Mouse (Mus musculus) bone marrow, adult 2 months (tissue): Measurements from ENCODE around the gene Fndc11. TPM values are rescaled to one million over a fixed set of nuclear protein-coding genes. Genes with fewer than 3 reads are reported as not detected.

Experiments used
- H3K27ac ChIP-seq: fragments of 200-500 bp; 2 replicates; pipeline ENCODE4 v1.5.1; 2012; ENCODE audit warnings: low read depth, mild to moderate bottlenecking, control low read depth, inconsistent platforms, low read length; ENCODE audit not compliant: control insufficient read depth, poor library complexity, insufficient read depth
- H3K4me1 ChIP-seq: fragments of 200-500 bp; 2 replicates; pipeline ENCODE4 v1.6.1; 2011; ENCODE audit warnings: low read length; ENCODE audit not compliant: control insufficient read depth, insufficient read depth
- H3K4me3 ChIP-seq: fragments of 200-500 bp; replicated peaks from 2 replicates; pipeline ENCODE3; 2011; ENCODE audit warnings: mild to moderate bottlenecking, low read depth, low read length, control low read depth; ENCODE audit not compliant: control insufficient read depth
- CTCF ChIP-seq: fragments of 200-500 bp; IDR thresholded peaks from 2 replicates; pipeline ENCODE4 v1.5.1; 2011; ENCODE audit warnings: low read length, control low read depth; ENCODE audit not compliant: control insufficient read depth, insufficient read depth
- POLR2A ChIP-seq: fragments of 200-500 bp; IDR thresholded peaks from 2 replicates; pipeline ENCODE4 v1.6.1; 2011; ENCODE audit warnings: low read depth, mild to moderate bottlenecking, control low read depth, low read length, borderline replicate concordance; ENCODE audit not compliant: control insufficient read depth
- WGBS: fragments of 180-500 bp; shearing (Covaris S2); methylation state at CpG from one replicate; pipeline ENCODE4 v1.1.7; 2018; 5-methylcytosine and 5-hydroxymethylcytosine counted together
- polyA plus RNA-seq: library from polyadenylated mRNA; stranded (reverse); fragments of >200 nt; gene quantifications from 2 replicates; pipeline ENCODE4 v1.2.4, GENCODE M21; 2011; ENCODE audit warnings: low replicate concordance; ENCODE audit not compliant: missing spikeins, insufficient read depth, insufficient read length

Gene Fndc11
- polyA plus RNA-seq, 1 experiment: not detected

- TF ChIP-seq CTCF (no peak), POLR2A (no peak)
- peaks cover 2% of the 10 kb centered on the region for H3K4me1 ChIP-seq
- peak overlapping the region; percentile 59 for H3K27ac ChIP-seq
- WGBS: 77% methylated on average over 5 of the region's 5 CpGs
- H3K4me3 ChIP-seq: no peak overlapping the region
These were observed 14.1 kb upstream of the Fndc11 start for GRCm38 (mm10) chr2:181205678-181206077.

- 0 out of 2 replicates have a peak, but pooled peaks have one; percentile 20 for TF ChIP-seq POLR2A
- TF ChIP-seq CTCF: no peak
- H3K27ac ChIP-seq: peak overlapping the region; percentile 59
- WGBS: 71% methylated on average over 9 of the region's 9 CpGs
- H3K4me1 ChIP-seq: peaks cover 2% of the 10 kb centered on the region
- no peak overlapping the region for H3K4me3 ChIP-seq
These were observed 13.7 kb upstream of the Fndc11 start for GRCm38 (mm10) chr2:181206118-181206517.

- H3K27ac ChIP-seq: no peak overlapping the region
- peak overlapping the region; percentile 29 for H3K4me3 ChIP-seq
- WGBS: 3% methylated on average over 34 of the region's 34 CpGs
- TF ChIP-seq POLR2A (peak; percentile 13; the same call in 1 of the 2 replicates), CTCF (no peak)
- no peaks in the 10 kb centered on the region for H3K4me1 ChIP-seq
These were observed 7.3 kb upstream of the Fndc11 start for GRCm38 (mm10) chr2:181212389-181213020.

GRCm38 (mm10) chr2:181213021-181213445, 6.8 kb upstream of the Fndc11 start, which contains the start of gene Srms:
Gene Srms (minus strand): TSS chr2:181213185.
- WGBS: 3% methylated on average over 17 of the region's 17 CpGs

GRCm38 (mm10) chr2:181216037-181216436, 3.8 kb upstream of the Fndc11 start:
- Histone ChIP-seq H3K27ac (no peak overlapping the region), H3K4me3 (no peak overlapping the region), H3K4me1 (peaks cover 2% of the 10 kb centered on the region)
- WGBS: 82% methylated on average over 6 of the region's 6 CpGs
- TF ChIP-seq POLR2A: no peak
- no peak for TF ChIP-seq CTCF

More at GRCm38 (mm10) chr2:181213021-181213445, 6.8 kb upstream of the Fndc11 start, which contains the start of gene Srms:
- no peaks in the 10 kb centered on the region for H3K4me1 ChIP-seq
- H3K27ac ChIP-seq: no peak within 1 kb of the TSS
- TF ChIP-seq CTCF (no peak), POLR2A (0 out of 2 replicates have a peak, but pooled peaks have one; percentile 13)
- peak within 1 kb of the TSS; percentile 29 for H3K4me3 ChIP-seq

GRCm38 (mm10) chr2:181218881-181219485, 830 bp upstream of the Fndc11 start:
- no peak overlapping the region for H3K27ac ChIP-seq
- H3K4me3 ChIP-seq: no peak overlapping the region
- WGBS: 18% methylated on average over 5 of the region's 5 CpGs
- peaks cover 2% of the 10 kb centered on the region for H3K4me1 ChIP-seq
- TF ChIP-seq CTCF: no peak
- TF ChIP-seq POLR2A: no peak

GRCm38 (mm10) chr2:181220361-181220760, 548 bp downstream of the Fndc11 start:
- 8% methylated on average over 2 of the region's 2 CpGs for WGBS
- Histone ChIP-seq H3K4me1 (peaks cover 2% of the 10 kb centered on the region), H3K4me3 (no peak overlapping the region), H3K27ac (no peak overlapping the region)
- TF ChIP-seq CTCF: no peak
- TF ChIP-seq POLR2A: no peak

GRCm38 (mm10) chr2:181224994-181225393, 5.2 kb downstream of the Fndc11 start:
- Histone ChIP-seq H3K4me3 (no peak overlapping the region), H3K4me1 (peaks cover 2% of the 10 kb centered on the region; the same call in 1 of the 2 replicates), H3K27ac (no peak overlapping the region)
- 77% methylated on average over 2 of the region's 2 CpGs for WGBS
- TF ChIP-seq CTCF (no peak), POLR2A (no peak)
